Mouse (Mus musculus) adrenal gland, adult 2 months (tissue): ENCODE data around the gene Ybx2. TPM values are rescaled to one million over a fixed set of nuclear protein-coding genes. Genes with fewer than 3 reads are reported as not detected.
"Not testable (repeated sequence)": the region's sequence is repeated elsewhere in the genome, so short reads cannot be mapped to it uniquely, and the experiment has no call there.

ENCODE experiments used
- DNase-seq: peaks from one replicate; pipeline ENCODE4 v3.0.0; 2021
- polyA plus RNA-seq: library from polyadenylated mRNA; depleted of rRNA; stranded (reverse); fragments of >200 nt; gene quantifications from 2 replicates; pipeline ENCODE4 v1.2.3, GENCODE M21; 2012
- total RNA-seq, 2 experiments: library from RNA; stranded (reverse); gene quantifications; 2 replicates each; pipeline ENCODE4 v1.2.3; 2021

Ybx2 gene
- total and polyA plus RNA-seq, 3 experiments = 12.9 to 21.8 (median 20.0) TPM

- no peak for DNase-seq
Measured at GRCm38 (mm10) chr11:69934681-69935080, 915 bp upstream of the Ybx2 start.

GRCm38 (mm10) chr11:69936156-69936555 is 560 bp downstream of the Ybx2 start:
- no peak for DNase-seq

GRCm38 (mm10) chr11:69936714-69937347 is 1.2 kb downstream of the Ybx2 start:
- DNase-seq = no peak

GRCm38 (mm10) chr11:69937385-69937784 is 1.8 kb downstream of the Ybx2 start:
- peak; percentile 59 for DNase-seq

GRCm38 (mm10) chr11:69937834-69938233 is 2.2 kb downstream of the Ybx2 start:
- DNase-seq = no peak

- DNase-seq = no peak
Measured at GRCm38 (mm10) chr11:69938401-69938979, 2.9 kb downstream of the Ybx2 start.

GRCm38 (mm10) chr11:69939181-69939580 is 3.6 kb downstream of the Ybx2 start:
- DNase-seq = peak; percentile 10

- DNase-seq = no peak
Measured at GRCm38 (mm10) chr11:69939731-69940130, 4.1 kb downstream of the Ybx2 start.

- DNase-seq = no peak
Measured at GRCm38 (mm10) chr11:69940962-69941361, 5.4 kb downstream of the Ybx2 start.

- peak; percentile 81 for DNase-seq
Measured at GRCm38 (mm10) chr11:69945216-69945615, 9.6 kb downstream of the Ybx2 start.

GRCm38 (mm10) chr11:69945997-69946891 is 10.6 kb downstream of the Ybx2 start:
- DNase-seq = no peak

- peak; percentile 64 for DNase-seq
Measured at GRCm38 (mm10) chr11:69947337-69948065, 11.9 kb downstream of the Ybx2 start.

GRCm38 (mm10) chr11:69948066-69948762 is 12.6 kb downstream of the Ybx2 start, which contains the start of gene Slc2a4:
Gene Slc2a4, minus strand, starts transcription at chr11:69948188.
- DNase-seq = peak; percentile 95

- DNase-seq = peak; percentile 87
Measured at GRCm38 (mm10) chr11:69948763-69949150, 13.2 kb downstream of the Ybx2 start.

GRCm38 (mm10) chr11:69950807-69951459 is 15.3 kb downstream of the Ybx2 start:
- no peak for DNase-seq

- DNase-seq = no peak
Measured at GRCm38 (mm10) chr11:69952274-69952673, 16.7 kb downstream of the Ybx2 start.

- DNase-seq = no peak
Measured at GRCm38 (mm10) chr11:69953267-69953915, 17.8 kb downstream of the Ybx2 start.

- not testable (repeated sequence) for DNase-seq
Measured at GRCm38 (mm10) chr11:69955618-69956017, 20.0 kb downstream of the Ybx2 start.

GRCm38 (mm10) chr11:69956218-69956617 is 20.6 kb downstream of the Ybx2 start:
- no peak for DNase-seq

GRCm38 (mm10) chr11:69960616-69961015 is 25.0 kb downstream of the Ybx2 start:
- DNase-seq = no peak
